Mouse (Mus musculus) heart, embryonic 11.5 days (tissue): ENCODE measurements around the gene Trio. TPM values are rescaled to one million over a fixed set of nuclear protein-coding genes. Genes with fewer than 3 reads are reported as not detected.

Experiments
- ATAC-seq: fragments of 200-750 bp; cut with Nextera tagmentation; replicated peaks from 2 replicates; pipeline ENCODE4 v1.8.0; 2017; ENCODE audit warnings: moderate library complexity; ENCODE audit not compliant: insufficient number of reproducible peaks, low FRiP score, low TSS enrichment
- H3K27ac ChIP-seq: fragments of 300-500 bp; sonication (generic); 2 replicates; pipeline ENCODE4 v1.5.1; 2014; ENCODE audit warnings: mild to moderate bottlenecking, low read depth, low read length
- H3K27me3 ChIP-seq: fragments of 300-500 bp; sonication (generic); 2 replicates; pipeline ENCODE4 v1.6.1; 2014; ENCODE audit warnings: mild to moderate bottlenecking, low read length, mixed read lengths; ENCODE audit not compliant: control insufficient read depth, insufficient read depth
- H3K36me3 ChIP-seq: fragments of 300-500 bp; sonication (generic); 2 replicates; pipeline ENCODE4 v1.6.1; 2014; ENCODE audit warnings: mild to moderate bottlenecking, low read length, moderate library complexity, mixed read lengths; ENCODE audit not compliant: control insufficient read depth, insufficient read depth
- H3K4me1 ChIP-seq: fragments of 300-500 bp; sonication (generic); 2 replicates; pipeline ENCODE4 v1.6.1; 2014; ENCODE audit warnings: low read length; ENCODE audit not compliant: control insufficient read depth, insufficient read depth
- H3K4me2 ChIP-seq: fragments of 300-500 bp; sonication (generic); 2 replicates; pipeline ENCODE4 v1.6.1; 2014; ENCODE audit warnings: mild to moderate bottlenecking, moderate library complexity
- H3K4me3 ChIP-seq: fragments of 300-500 bp; sonication (generic); 2 replicates; pipeline ENCODE4 v1.5.1; 2014; ENCODE audit warnings: low read depth, low read length
- H3K9ac ChIP-seq: fragments of 300-500 bp; sonication (generic); 2 replicates; pipeline ENCODE4 v1.6.1; 2014; ENCODE audit warnings: mild to moderate bottlenecking, low read depth, low read length, moderate library complexity
- H3K9me3 ChIP-seq: fragments of 300-500 bp; sonication (generic); replicated peaks from 2 replicates; pipeline ENCODE4 v1.6.1; 2016; ENCODE audit warnings: low read length; ENCODE audit not compliant: control insufficient read depth
- WGBS: fragments of 180-500 bp; shearing (Covaris S2); extraction: QIAGEN DNeasy Blood & Tissue Kit; methylation state at CpG from one replicate; pipeline ENCODE4 v1.1.7; 2014; ENCODE audit not compliant: insufficient replicate concordance; 5-methylcytosine and 5-hydroxymethylcytosine counted together
- polyA plus RNA-seq: library from polyadenylated mRNA; unstranded; fragments of >200 nt; fragmentation: Nextera tagmentation; extraction: Ambion mirVana; gene quantifications from 2 replicates; pipeline ENCODE4 v1.2.1, GENCODE M21; 2014

Gene Trio
- polyA plus RNA-seq, 1 experiment from 2014 or later: 28.5 TPM

- Histone ChIP-seq H3K4me2 (no peak overlapping the region), H3K9me3 (no peaks in the 10 kb centered on the region), H3K4me3 (no peak overlapping the region), H3K4me1 (peaks cover 2% of the 10 kb centered on the region; the same call in 1 of the 2 replicates), H3K9ac (no peak overlapping the region), H3K27me3 (peaks cover 14% of the 10 kb centered on the region), H3K27ac (no peak overlapping the region), H3K36me3 (no peaks in the 10 kb centered on the region)
- WGBS: 83% methylated on average over 7 of the region's 7 CpGs
- ATAC-seq: no peak
Observed at GRCm38 (mm10) chr15:27684813-27685212, 340.8 kb downstream of the Trio start.

GRCm38 (mm10) chr15:27683206-27683605 is 342.4 kb downstream of the Trio start:
- Histone ChIP-seq H3K27me3 (peaks cover 14% of the 10 kb centered on the region), H3K4me2 (no peak overlapping the region), H3K9ac (no peak overlapping the region), H3K4me3 (no peak overlapping the region), H3K9me3 (no peaks in the 10 kb centered on the region), H3K4me1 (peaks cover 2% of the 10 kb centered on the region; the same call in 1 of the 2 replicates), H3K27ac (no peak overlapping the region), H3K36me3 (no peaks in the 10 kb centered on the region)
- 85% methylated on average over 1 of the region's 1 CpGs for WGBS
- no peak for ATAC-seq

GRCm38 (mm10) chr15:27682619-27683018 is 343.0 kb downstream of the Trio start:
- no peaks in the 10 kb centered on the region for H3K9me3 ChIP-seq

GRCm38 (mm10) chr15:27681419-27682187 is 344.0 kb downstream of the Trio start, which contains the start of gene Otulinl:
Gene Otulinl, minus strand, starts transcription at chr15:27681579.
- Histone ChIP-seq H3K36me3 (no peaks in the 10 kb centered on the region), H3K27ac (no peak within 1 kb of the TSS), H3K4me3 (peak within 1 kb of the TSS; percentile 72), H3K27me3 (peaks cover 14% of the 10 kb centered on the region), H3K9ac (peak within 1 kb of the TSS; percentile 76), H3K4me2 (peak within 1 kb of the TSS; percentile 95), H3K9me3 (no peaks in the 10 kb centered on the region), H3K4me1 (peaks cover 2% of the 10 kb centered on the region; the same call in 1 of the 2 replicates)
- ATAC-seq: peak; percentile 92
- 3% methylated on average over 59 of the region's 59 CpGs for WGBS

More at GRCm38 (mm10) chr15:27682619-27683018, 343.0 kb downstream of the Trio start:
- no peak for ATAC-seq
- H3K4me1 ChIP-seq: peaks cover 2% of the 10 kb centered on the region; the same call in 1 of the 2 replicates
- peaks cover 14% of the 10 kb centered on the region for H3K27me3 ChIP-seq
- no peak overlapping the region for H3K9ac ChIP-seq
- WGBS: 55% methylated on average over 9 of the region's 9 CpGs
- no peak overlapping the region for H3K4me3 ChIP-seq
- H3K4me2 ChIP-seq: no peak overlapping the region
- no peak overlapping the region for H3K27ac ChIP-seq
- no peaks in the 10 kb centered on the region for H3K36me3 ChIP-seq

GRCm38 (mm10) chr15:27680997-27681396 is 344.7 kb downstream of the Trio start:
- no peak overlapping the region for H3K27ac ChIP-seq
- peaks cover 14% of the 10 kb centered on the region for H3K27me3 ChIP-seq

More at GRCm38 (mm10) chr15:27680997-27681396, 344.7 kb downstream of the Trio start:
- Histone ChIP-seq H3K4me3 (peak overlapping the region; percentile 72), H3K9ac (peak overlapping the region; percentile 76), H3K9me3 (no peaks in the 10 kb centered on the region), H3K4me1 (peaks cover 2% of the 10 kb centered on the region; the same call in 1 of the 2 replicates), H3K36me3 (no peaks in the 10 kb centered on the region), H3K4me2 (peak overlapping the region; percentile 95)
- 3% methylated on average over 28 of the region's 28 CpGs for WGBS
- no peak; the same call in 1 of the 2 replicates for ATAC-seq

Other genes with a start within 250 kb of the Trio start
- gene Dnah5, start 177.9 kb upstream of the Trio start, polyA plus RNA-seq: 0.03 TPM in 2 replicates